Mouse (Mus musculus) neural tube, embryonic 13.5 days (tissue): ENCODE results near the gene Pknox2. TPM values are rescaled to one million over a fixed set of nuclear protein-coding genes. Genes with fewer than 3 reads are reported as not detected.
A peak's percentile ranks its signal among the peaks of the same experiment; 100 is the strongest.

Source experiments
- ATAC-seq: fragments of 200-750 bp; cut with Nextera tagmentation; 2 replicates; pipeline ENCODE4 v1.8.0; 2017; ENCODE audit warnings: low read depth, mild to moderate bottlenecking, moderate TSS enrichment, moderate library complexity
- H3K27ac ChIP-seq: fragments of 300-500 bp; sonication (generic); replicated peaks from 2 replicates; pipeline ENCODE4 v1.5.1; 2015; ENCODE audit warnings: moderate library complexity, mild to moderate bottlenecking, inconsistent platforms
- H3K27me3 ChIP-seq: fragments of 300-500 bp; sonication (generic); 2 replicates; pipeline ENCODE4 v1.6.1; 2015; ENCODE audit warnings: mild to moderate bottlenecking, inconsistent platforms
- H3K36me3 ChIP-seq: fragments of 300-500 bp; sonication (generic); 2 replicates; pipeline ENCODE4 v1.6.1; 2015; ENCODE audit warnings: mild to moderate bottlenecking, inconsistent platforms
- H3K4me1 ChIP-seq: fragments of 300-500 bp; sonication (generic); replicated peaks from 2 replicates; pipeline ENCODE4 v1.6.1; 2015; ENCODE audit warnings: inconsistent platforms
- H3K4me2 ChIP-seq: fragments of 300-500 bp; sonication (generic); 2 replicates; pipeline ENCODE4 v1.6.1; 2015; ENCODE audit warnings: inconsistent platforms, mild to moderate bottlenecking, moderate library complexity
- H3K4me3 ChIP-seq: fragments of 300-500 bp; sonication (generic); 2 replicates; pipeline ENCODE4 v1.5.1; 2015; ENCODE audit warnings: mild to moderate bottlenecking, inconsistent platforms
- H3K9ac ChIP-seq: fragments of 300-500 bp; sonication (generic); 2 replicates; pipeline ENCODE4 v1.6.1; 2015; ENCODE audit warnings: moderate library complexity, mild to moderate bottlenecking, inconsistent platforms
- H3K9me3 ChIP-seq: fragments of 300-500 bp; sonication (generic); 2 replicates; pipeline ENCODE4 v1.6.1; 2016; ENCODE audit warnings: inconsistent platforms
- WGBS: fragments of 180-500 bp; shearing (Covaris S2); methylation state at CpG from one replicate; pipeline ENCODE4 v1.1.7; 2015; 5-methylcytosine and 5-hydroxymethylcytosine counted together
- polyA plus RNA-seq: library from polyadenylated mRNA; unstranded; fragments of >200 nt; fragmentation: Nextera tagmentation; extraction: Ambion mirVana; gene quantifications from 2 replicates; pipeline ENCODE4 v1.2.1, GENCODE M21; 2015

Pknox2 gene
- polyA plus RNA-seq, 1 experiment from 2014 or later = 59.2 TPM

DNA sequence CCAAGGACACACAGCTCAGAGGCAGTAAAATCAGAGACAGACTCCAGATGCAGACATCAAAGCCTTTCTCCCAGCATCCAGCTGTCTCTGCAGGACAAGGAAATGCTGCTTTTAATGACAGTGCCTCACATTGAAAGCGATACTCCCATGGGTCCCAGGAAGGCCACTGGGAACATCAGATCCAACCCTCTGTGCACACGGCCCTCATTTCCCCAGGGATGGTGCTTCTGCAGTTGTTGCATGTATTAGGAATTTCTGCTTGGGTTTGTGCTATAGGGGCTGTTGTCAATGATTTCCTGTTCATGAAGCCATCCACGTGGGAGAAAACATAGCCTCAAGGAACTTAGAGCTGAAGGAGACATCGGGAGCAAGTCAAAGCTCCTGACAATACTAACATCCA is 8.3 kb downstream of the Pknox2 start:
- WGBS = 38% methylated on average over 4 of the region's 4 CpGs
- H3K4me2 ChIP-seq = no peak overlapping the region

DNA sequence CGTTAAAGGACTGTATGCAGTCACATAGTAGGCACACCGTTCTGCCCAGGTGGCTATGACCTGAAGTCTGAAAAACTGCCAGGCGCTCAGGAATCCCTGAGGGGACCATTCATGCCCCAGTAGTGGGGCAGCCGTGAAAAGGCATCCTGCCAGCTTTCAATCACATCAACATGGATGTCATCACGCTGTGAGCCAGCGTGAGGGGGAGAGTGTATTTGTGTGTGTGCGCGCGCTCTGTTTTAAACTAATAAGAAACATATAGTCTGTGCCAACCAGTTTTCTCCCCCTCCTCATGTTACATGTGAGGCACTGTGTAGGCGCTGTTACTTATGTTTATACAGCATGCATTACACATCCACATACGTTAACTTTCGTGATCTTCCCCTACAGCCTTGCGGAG is 10.9 kb downstream of the Pknox2 start:
- peak overlapping the region; percentile 52 for H3K27ac ChIP-seq
- H3K4me2 ChIP-seq = no peak overlapping the region
- 61% methylated on average over 13 of the region's 13 CpGs for WGBS
- H3K9ac ChIP-seq = 0 out of 2 replicates have a peak overlapping the region, but pooled peaks have one; percentile 22
- H3K4me1 ChIP-seq = peaks cover 59% of the 10 kb centered on the region
- no peak for ATAC-seq
- H3K9me3 ChIP-seq = no peaks in the 10 kb centered on the region
- no peaks in the 10 kb centered on the region for H3K27me3 ChIP-seq
- H3K36me3 ChIP-seq = 0 out of 2 replicates have a peak, but pooled peaks cover 1% of the 10 kb centered on the region
- no peak overlapping the region for H3K4me3 ChIP-seq

More for the DNA sequence above, 8.3 kb downstream of the Pknox2 start:
- no peaks in the 10 kb centered on the region for H3K27me3 ChIP-seq
- H3K9me3 ChIP-seq = no peaks in the 10 kb centered on the region
- H3K4me3 ChIP-seq = no peak overlapping the region
- H3K4me1 ChIP-seq = peaks cover 78% of the 10 kb centered on the region
- no peak overlapping the region for H3K9ac ChIP-seq
- no peak for ATAC-seq
- no peak overlapping the region for H3K27ac ChIP-seq
- no peaks in the 10 kb centered on the region for H3K36me3 ChIP-seq

DNA sequence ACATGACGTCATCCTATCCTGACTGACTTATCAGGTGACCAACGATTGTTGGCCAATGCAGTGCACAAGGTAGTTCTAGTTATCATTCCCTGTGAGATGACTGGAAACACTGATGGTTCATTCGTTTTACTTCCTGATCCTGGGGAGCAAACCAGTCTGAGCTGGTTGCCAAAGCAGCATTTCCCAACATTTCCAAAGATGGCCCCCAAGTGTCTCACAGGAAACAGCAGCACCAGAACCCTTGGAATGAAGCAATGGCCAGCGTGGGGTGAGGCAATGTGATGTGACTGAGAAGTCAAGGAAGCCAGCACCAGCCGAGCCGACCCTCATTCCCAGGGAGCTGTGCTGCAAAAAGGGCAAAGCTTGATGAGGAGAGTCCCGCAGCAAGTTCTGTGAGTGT is 13.7 kb downstream of the Pknox2 start:
- no peak overlapping the region for H3K27ac ChIP-seq
- no peak for ATAC-seq
- H3K9me3 ChIP-seq = no peaks in the 10 kb centered on the region
- H3K27me3 ChIP-seq = no peaks in the 10 kb centered on the region
- no peak overlapping the region for H3K4me2 ChIP-seq
- H3K9ac ChIP-seq = no peak overlapping the region
- 92% methylated on average over 7 of the region's 7 CpGs for WGBS
- H3K4me1 ChIP-seq = peaks cover 33% of the 10 kb centered on the region
- H3K36me3 ChIP-seq = 0 out of 2 replicates have a peak, but pooled peaks cover 3% of the 10 kb centered on the region
- H3K4me3 ChIP-seq = no peak overlapping the region

DNA sequence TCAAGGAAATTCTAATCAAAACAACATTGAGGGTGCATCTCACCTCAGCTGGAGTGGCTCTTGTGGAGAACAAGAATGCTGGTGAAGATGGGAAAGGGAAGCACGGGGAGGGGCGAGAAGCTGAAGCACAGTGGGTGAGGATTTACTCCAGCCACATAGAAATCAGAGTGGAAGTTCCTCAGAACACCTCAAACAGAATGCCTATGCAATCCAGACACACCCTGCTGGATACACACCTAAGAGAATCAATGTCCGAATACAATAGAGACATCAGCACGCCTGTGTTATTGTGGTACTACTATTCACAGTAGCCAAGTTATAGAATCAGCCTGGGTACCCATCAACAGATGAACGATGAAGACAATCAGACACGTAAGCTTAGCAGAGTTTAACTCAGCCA is 18.2 kb downstream of the Pknox2 start:
- Histone ChIP-seq H3K36me3 (peaks cover 10% of the 10 kb centered on the region), H3K27ac (no peak overlapping the region), H3K4me3 (no peak overlapping the region), H3K27me3 (peaks cover 23% of the 10 kb centered on the region), H3K9ac (no peak overlapping the region), H3K9me3 (no peaks in the 10 kb centered on the region), H3K4me1 (peaks cover 30% of the 10 kb centered on the region), H3K4me2 (no peak overlapping the region)
- WGBS = 87% methylated on average over 6 of the region's 6 CpGs
- ATAC-seq = no peak

DNA sequence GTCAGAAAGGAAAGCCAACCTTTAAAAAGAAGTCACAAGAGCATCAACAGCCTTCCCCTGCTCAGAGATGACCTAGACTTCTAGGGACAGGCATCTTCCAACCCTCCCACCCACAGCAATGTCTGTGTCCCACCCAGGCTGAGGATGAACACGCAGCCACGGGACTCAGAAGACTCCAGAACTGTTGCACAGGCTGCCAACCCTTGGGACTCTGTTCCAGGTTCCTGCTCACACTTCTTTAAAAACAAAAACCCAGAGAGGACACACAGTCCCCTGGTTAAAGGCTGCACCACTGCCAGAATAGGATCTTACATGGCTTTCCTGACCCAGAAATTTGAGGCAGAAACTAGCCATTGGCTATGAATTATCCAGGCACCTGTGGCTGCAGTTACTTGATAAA is 21.0 kb downstream of the Pknox2 start:
- H3K4me2 ChIP-seq = no peak overlapping the region
- H3K9ac ChIP-seq = no peak overlapping the region
- H3K36me3 ChIP-seq = peaks cover 7% of the 10 kb centered on the region
- no peak overlapping the region for H3K4me3 ChIP-seq
- ATAC-seq = no peak
- peaks cover 23% of the 10 kb centered on the region for H3K27me3 ChIP-seq
- H3K9me3 ChIP-seq = no peaks in the 10 kb centered on the region
- peaks cover 49% of the 10 kb centered on the region for H3K4me1 ChIP-seq
- WGBS = 93% methylated on average over 2 of the region's 2 CpGs
- no peak overlapping the region for H3K27ac ChIP-seq

DNA sequence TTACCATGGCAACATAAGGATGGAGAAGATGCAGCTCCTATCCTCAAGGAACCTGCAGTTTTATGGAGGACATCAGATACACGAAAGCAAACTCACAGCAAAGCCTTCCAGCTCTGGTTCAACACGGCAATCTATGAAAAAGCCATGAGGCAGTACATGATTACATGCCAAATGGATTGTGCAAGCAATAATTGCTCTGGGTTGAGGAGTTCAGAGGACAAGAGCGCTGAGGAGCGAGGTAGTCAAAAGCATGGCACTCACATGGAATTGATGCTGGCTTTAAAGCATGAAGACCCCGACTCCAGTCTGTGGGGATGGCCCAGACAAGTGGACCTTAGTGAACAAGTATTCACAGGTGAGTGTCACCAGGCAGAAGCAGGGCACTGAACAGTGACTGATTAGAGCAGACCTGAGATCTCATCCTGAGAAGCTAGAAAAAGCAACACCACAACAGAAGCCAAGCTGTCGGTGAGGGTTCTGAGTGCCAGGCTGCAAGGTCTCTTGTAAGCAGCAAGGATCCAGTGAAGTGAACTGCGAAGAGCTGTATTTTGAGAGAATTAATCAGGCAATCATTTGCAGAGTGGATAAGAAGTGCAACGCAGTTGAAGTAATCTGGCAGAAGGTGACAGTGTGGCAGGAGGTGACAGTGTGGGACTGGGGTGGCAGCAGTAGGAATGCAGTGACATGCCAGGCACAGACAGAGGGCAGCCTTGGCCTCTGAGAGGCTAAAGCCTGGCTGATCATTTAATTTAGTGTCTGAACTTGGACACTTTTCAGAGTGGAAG is 22.3 kb downstream of the Pknox2 start:
- Histone ChIP-seq H3K27me3 (peaks cover 31% of the 10 kb centered on the region), H3K36me3 (peaks cover 7% of the 10 kb centered on the region), H3K4me1 (peaks cover 60% of the 10 kb centered on the region), H3K9ac (no peak overlapping the region), H3K4me3 (no peak overlapping the region), H3K4me2 (no peak overlapping the region), H3K9me3 (no peaks in the 10 kb centered on the region), H3K27ac (no peak overlapping the region)
- 75% methylated on average over 8 of the region's 8 CpGs for WGBS
- ATAC-seq = no peak

DNA sequence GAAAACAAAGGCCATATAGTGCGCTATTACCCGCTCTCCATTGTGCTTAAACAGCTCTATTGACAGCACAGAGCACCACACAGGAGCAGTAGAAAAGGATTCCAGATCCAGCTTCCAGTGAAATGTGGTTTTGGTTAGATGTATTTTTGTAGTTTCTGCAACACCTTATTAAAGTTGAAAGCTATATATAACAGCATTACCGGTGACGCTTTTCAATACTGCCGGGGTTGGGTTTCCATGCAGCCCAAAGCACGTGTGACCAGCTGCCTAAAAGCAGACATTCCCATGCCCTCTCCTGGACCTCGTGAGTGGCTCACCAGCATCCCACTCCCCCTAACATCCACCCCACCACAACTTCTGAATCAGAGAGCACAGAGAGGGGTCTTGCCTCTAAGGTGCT is 23.8 kb downstream of the Pknox2 start:
- Histone ChIP-seq H3K4me1 (peaks cover 60% of the 10 kb centered on the region), H3K9me3 (no peaks in the 10 kb centered on the region), H3K27ac (peak overlapping the region; percentile 79), H3K4me3 (no peak overlapping the region), H3K4me2 (no peak overlapping the region), H3K27me3 (peaks cover 42% of the 10 kb centered on the region), H3K9ac (0 out of 2 replicates have a peak overlapping the region, but pooled peaks have one; percentile 2), H3K36me3 (peaks cover 13% of the 10 kb centered on the region)
- no peak for ATAC-seq
- WGBS = 36% methylated on average over 7 of the region's 7 CpGs

DNA sequence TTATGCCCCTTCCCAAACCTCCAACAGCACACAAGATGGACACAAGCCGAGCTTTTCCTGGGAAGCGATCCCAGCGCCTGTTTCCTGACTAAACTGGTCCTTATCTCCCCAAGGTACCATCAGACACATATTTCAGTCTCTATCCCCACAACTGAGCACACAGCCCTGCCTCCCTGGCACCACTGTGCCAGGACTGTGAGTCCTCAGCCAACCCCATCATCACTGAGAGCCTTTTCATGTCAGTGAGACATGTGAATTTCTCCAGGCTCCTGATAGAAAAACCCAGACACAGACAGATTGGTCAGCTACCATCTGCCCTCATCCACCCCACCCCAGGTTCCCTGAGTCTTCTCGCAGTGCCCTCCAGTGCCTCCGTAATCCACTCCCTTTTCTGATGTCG is 24.2 kb downstream of the Pknox2 start:
- H3K9ac ChIP-seq = peak overlapping the region; percentile 2; the same call in 1 of the 2 replicates
- peak overlapping the region; percentile 79 for H3K27ac ChIP-seq
- no peaks in the 10 kb centered on the region for H3K9me3 ChIP-seq

DNA sequence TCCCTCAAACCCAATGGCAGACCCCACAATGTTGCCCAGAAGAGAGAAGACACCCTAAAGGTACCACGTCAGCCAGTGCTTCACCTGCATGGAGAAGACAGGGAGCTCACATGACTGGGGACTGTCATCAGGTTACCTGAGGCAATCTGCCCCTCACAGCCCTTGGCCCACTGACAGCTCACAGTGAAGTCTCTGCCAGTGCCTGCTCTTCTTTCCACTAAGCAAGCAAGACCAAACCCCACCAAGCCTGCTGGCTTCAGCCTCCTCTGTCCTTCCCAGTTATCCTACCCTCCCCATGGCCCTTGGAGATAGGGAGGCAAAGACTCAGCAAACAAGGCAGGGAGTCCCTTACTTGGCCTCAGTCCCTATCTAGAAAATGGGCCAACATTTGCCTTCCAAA is 24.8 kb downstream of the Pknox2 start:
- peaks cover 47% of the 10 kb centered on the region for H3K27me3 ChIP-seq
- no peaks in the 10 kb centered on the region for H3K9me3 ChIP-seq
- peaks cover 60% of the 10 kb centered on the region for H3K4me1 ChIP-seq
- peak; percentile 21; the same call in 1 of the 2 replicates for ATAC-seq
- H3K36me3 ChIP-seq = peaks cover 13% of the 10 kb centered on the region
- H3K4me3 ChIP-seq = no peak overlapping the region
- peak overlapping the region; percentile 79 for H3K27ac ChIP-seq
- WGBS = 24% methylated on average over 1 of the region's 1 CpGs
- no peak overlapping the region for H3K9ac ChIP-seq
- no peak overlapping the region for H3K4me2 ChIP-seq

More for the DNA sequence above, 24.2 kb downstream of the Pknox2 start:
- no peak overlapping the region for H3K4me2 ChIP-seq
- no peak overlapping the region for H3K4me3 ChIP-seq
- WGBS = 35% methylated on average over 6 of the region's 6 CpGs
- peaks cover 60% of the 10 kb centered on the region for H3K4me1 ChIP-seq
- peaks cover 45% of the 10 kb centered on the region for H3K27me3 ChIP-seq
- H3K36me3 ChIP-seq = peaks cover 13% of the 10 kb centered on the region
- ATAC-seq = peak; percentile 27

DNA sequence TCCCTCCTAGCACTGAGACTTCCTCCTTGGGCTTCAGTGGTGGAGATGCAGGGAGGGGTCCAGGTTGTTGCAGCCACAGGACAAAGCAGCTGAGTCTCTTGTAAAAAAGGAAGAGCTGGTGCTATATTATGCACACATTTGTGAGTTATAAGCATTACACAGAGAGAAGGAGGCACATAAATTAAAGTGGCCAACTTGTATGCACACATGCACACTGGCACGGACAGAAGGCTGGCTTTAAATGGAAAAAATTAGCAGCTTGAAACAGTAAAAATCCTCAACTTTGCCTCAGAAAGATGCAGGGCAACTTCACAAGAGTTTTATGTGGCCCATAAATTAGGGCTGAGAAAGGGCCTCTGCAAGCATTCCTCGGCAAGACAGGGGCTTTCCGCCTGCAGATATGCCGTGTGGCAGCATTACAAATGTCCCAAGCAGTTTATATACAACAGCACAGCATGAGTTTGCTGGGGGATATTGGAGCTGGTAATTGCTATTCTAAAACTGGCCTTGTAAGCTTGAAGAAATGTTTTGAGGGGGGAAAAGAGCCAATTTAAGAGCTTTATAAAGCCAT is 25.4 kb downstream of the Pknox2 start:
- H3K4me2 ChIP-seq = no peak overlapping the region
- H3K36me3 ChIP-seq = peaks cover 13% of the 10 kb centered on the region
- no peak overlapping the region for H3K9ac ChIP-seq
- 9% methylated on average over 4 of the region's 4 CpGs for WGBS
- ATAC-seq = peak; percentile 37
- no peak overlapping the region for H3K4me3 ChIP-seq
- peak overlapping the region; percentile 79 for H3K27ac ChIP-seq
- peaks cover 62% of the 10 kb centered on the region for H3K4me1 ChIP-seq
- no peaks in the 10 kb centered on the region for H3K9me3 ChIP-seq
- H3K27me3 ChIP-seq = peaks cover 47% of the 10 kb centered on the region

DNA sequence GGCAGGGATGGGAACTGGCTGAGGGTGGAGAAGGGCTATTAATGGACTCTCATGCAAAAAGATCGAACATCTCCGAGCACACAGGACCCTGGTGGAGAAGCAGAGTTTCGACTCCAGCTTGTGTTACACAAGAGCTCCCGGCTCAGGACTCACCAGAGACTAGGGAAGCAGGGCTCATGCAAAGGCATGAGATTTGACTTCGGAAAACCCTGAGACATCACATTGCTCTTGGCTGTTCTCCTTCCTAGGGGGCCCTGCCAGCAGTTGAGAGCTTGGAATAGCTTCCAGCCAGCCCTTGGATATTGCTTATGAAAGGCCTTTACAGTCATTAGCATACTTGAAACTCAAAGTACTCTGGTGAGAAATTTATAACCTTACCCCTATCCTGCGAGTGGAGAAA is 26.4 kb downstream of the Pknox2 start:
- H3K9me3 ChIP-seq = no peaks in the 10 kb centered on the region
- ATAC-seq = no peak
- H3K4me2 ChIP-seq = no peak overlapping the region
- WGBS = 39% methylated on average over 6 of the region's 6 CpGs
- peak overlapping the region; percentile 9; the same call in 1 of the 2 replicates for H3K9ac ChIP-seq
- peaks cover 13% of the 10 kb centered on the region for H3K36me3 ChIP-seq
- H3K27me3 ChIP-seq = peaks cover 40% of the 10 kb centered on the region
- H3K27ac ChIP-seq = peak overlapping the region; percentile 52
- no peak overlapping the region for H3K4me3 ChIP-seq
- H3K4me1 ChIP-seq = peaks cover 64% of the 10 kb centered on the region

DNA sequence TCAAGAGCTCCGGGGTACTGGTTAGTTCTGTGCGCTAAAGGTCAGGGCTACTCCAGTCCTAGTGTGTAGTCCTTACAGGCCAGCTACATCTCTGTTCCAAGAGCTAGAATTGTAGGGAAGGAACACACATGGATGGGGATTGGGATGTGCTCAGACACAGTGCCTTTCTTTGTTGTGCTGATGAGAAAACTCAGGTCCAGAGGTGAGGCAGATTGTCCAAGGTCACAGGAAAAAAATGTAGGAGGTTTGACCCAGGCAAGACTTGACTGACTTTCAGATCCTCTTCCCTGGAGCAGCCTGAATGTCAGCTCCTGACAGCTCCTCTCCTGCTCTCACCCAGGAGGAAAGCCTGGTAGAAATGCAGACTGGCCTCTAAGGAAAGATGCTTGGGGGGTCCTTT is 29.7 kb downstream of the Pknox2 start:
- Histone ChIP-seq H3K27ac (no peak overlapping the region), H3K9ac (no peak overlapping the region), H3K36me3 (peaks cover 7% of the 10 kb centered on the region; the same call in 1 of the 2 replicates), H3K4me1 (peaks cover 62% of the 10 kb centered on the region), H3K4me2 (no peak overlapping the region), H3K9me3 (no peaks in the 10 kb centered on the region), H3K27me3 (peaks cover 25% of the 10 kb centered on the region), H3K4me3 (no peak overlapping the region)
- 90% methylated on average over 2 of the region's 2 CpGs for WGBS
- ATAC-seq = no peak
